Mouse (Mus musculus) layer of hippocampus, adult 2 months (tissue): ENCODE measurements around the gene Ndufa7. TPM values are rescaled to one million over a fixed set of nuclear protein-coding genes. Genes with fewer than 3 reads are reported as not detected.

ENCODE experiments used
- DNase-seq, 2 experiments: peaks; one replicate each; pipeline ENCODE4 v3.0.0; 2022; ENCODE audit warnings: low spot score in 2 of 2
- H3K27ac ChIP-seq: fragments of 200-600 bp; 2 replicates; pipeline ENCODE4 v1.8.1; 2022
- H3K4me3 ChIP-seq: fragments of 200-600 bp; 2 replicates; pipeline ENCODE4 v1.8.1; 2022; ENCODE audit warnings: mild to moderate bottlenecking
- CTCF ChIP-seq: fragments of 200-600 bp; conservative IDR thresholded peaks from 2 replicates; pipeline ENCODE4 v1.8.1; 2022; ENCODE audit warnings: antibody characterized with exemption, mild to moderate bottlenecking, moderate library complexity
- total RNA-seq, 2 experiments: library from RNA; stranded (reverse); gene quantifications; 2 replicates each; pipeline ENCODE4 v1.2.3; 2021

The Ndufa7 gene
- total RNA-seq, 2 experiments from 2014 or later: 207 to 208 TPM

GRCm38 (mm10) chr17:33788732-33789131 lies 35.6 kb upstream of the Ndufa7 start:
- no peak for DNase-seq
- no peak overlapping the region for H3K4me3 ChIP-seq
- H3K27ac ChIP-seq: no peak overlapping the region
- no peak for TF ChIP-seq CTCF

GRCm38 (mm10) chr17:33798306-33798705 lies 26.1 kb upstream of the Ndufa7 start:
- peak; percentile 65 for TF ChIP-seq CTCF
- Histone ChIP-seq H3K4me3 (no peak overlapping the region), H3K27ac (no peak overlapping the region)
- no peak for DNase-seq

- Histone ChIP-seq H3K4me3 (no peak overlapping the region), H3K27ac (no peak overlapping the region)
- TF ChIP-seq CTCF: no peak
- DNase-seq: no peak
Observed at GRCm38 (mm10) chr17:33799277-33799676, 25.1 kb upstream of the Ndufa7 start.

GRCm38 (mm10) chr17:33802221-33802620 lies 22.2 kb upstream of the Ndufa7 start:
- no peak for DNase-seq
- no peak overlapping the region for H3K4me3 ChIP-seq
- TF ChIP-seq CTCF: peak; percentile 79

GRCm38 (mm10) chr17:33804205-33804604 lies 20.2 kb upstream of the Ndufa7 start:
- H3K4me3 ChIP-seq: no peak overlapping the region
- TF ChIP-seq CTCF: no peak
- H3K27ac ChIP-seq: no peak overlapping the region
- DNase-seq: no peak

More at GRCm38 (mm10) chr17:33802221-33802620, 22.2 kb upstream of the Ndufa7 start:
- no peak overlapping the region for H3K27ac ChIP-seq

- Histone ChIP-seq H3K4me3 (no peak overlapping the region), H3K27ac (no peak overlapping the region)
- no peak for TF ChIP-seq CTCF
- no peak for DNase-seq
Observed at GRCm38 (mm10) chr17:33804745-33805144, 19.6 kb upstream of the Ndufa7 start.

- Histone ChIP-seq H3K27ac (no peak overlapping the region), H3K4me3 (no peak overlapping the region)
- no peak for DNase-seq
- no peak for TF ChIP-seq CTCF
Observed at GRCm38 (mm10) chr17:33807181-33807888, 17.0 kb upstream of the Ndufa7 start.

- DNase-seq: no peak
Observed at GRCm38 (mm10) chr17:33808192-33808591, 16.2 kb upstream of the Ndufa7 start.

GRCm38 (mm10) chr17:33810334-33811141 lies 13.8 kb upstream of the Ndufa7 start, which contains the start of gene Kank3:
Gene Kank3 (plus strand): TSS chr17:33810519.
- no peak for TF ChIP-seq CTCF
- H3K27ac ChIP-seq: peak within 1 kb of the TSS; percentile 82
- H3K4me3 ChIP-seq: peak within 1 kb of the TSS; percentile 62
- DNase-seq: peak; percentile 93

More at GRCm38 (mm10) chr17:33808192-33808591, 16.2 kb upstream of the Ndufa7 start:
- H3K27ac ChIP-seq: no peak overlapping the region
- H3K4me3 ChIP-seq: no peak overlapping the region
- TF ChIP-seq CTCF: no peak

GRCm38 (mm10) chr17:33811142-33811516 lies 13.2 kb upstream of the Ndufa7 start:
- TF ChIP-seq CTCF: no peak
- peak overlapping the region; percentile 62 for H3K4me3 ChIP-seq
- no peak for DNase-seq
- peak overlapping the region; percentile 82 for H3K27ac ChIP-seq

GRCm38 (mm10) chr17:33812475-33812874 lies 11.9 kb upstream of the Ndufa7 start:
- DNase-seq: no peak
- H3K27ac ChIP-seq: peak overlapping the region; percentile 57; the same call in 1 of the 2 replicates
- TF ChIP-seq CTCF: no peak
- H3K4me3 ChIP-seq: peak overlapping the region; percentile 13; the same call in 1 of the 2 replicates

- no peak for TF ChIP-seq CTCF
- DNase-seq: no peak
- H3K4me3 ChIP-seq: peak overlapping the region; percentile 13; the same call in 1 of the 2 replicates
- peak overlapping the region; percentile 57; the same call in 1 of the 2 replicates for H3K27ac ChIP-seq
Observed at GRCm38 (mm10) chr17:33812990-33813389, 11.4 kb upstream of the Ndufa7 start.

GRCm38 (mm10) chr17:33815399-33815798 lies 9.0 kb upstream of the Ndufa7 start:
- no peak overlapping the region for H3K27ac ChIP-seq
- no peak overlapping the region for H3K4me3 ChIP-seq
- no peak for TF ChIP-seq CTCF
- DNase-seq: no peak
